Mouse (Mus musculus) right cerebral cortex, postnatal 14 days (tissue): ENCODE data around the gene Rdh16f2.
"Not testable (repeated sequence)": the region's sequence is repeated elsewhere in the genome, so short reads cannot be mapped to it uniquely, and the experiment has no call there.

ENCODE experiments used
- DNase-seq: peaks from one replicate; pipeline ENCODE4 v3.0.0; 2022

The Rdh16f2 gene

DNA sequence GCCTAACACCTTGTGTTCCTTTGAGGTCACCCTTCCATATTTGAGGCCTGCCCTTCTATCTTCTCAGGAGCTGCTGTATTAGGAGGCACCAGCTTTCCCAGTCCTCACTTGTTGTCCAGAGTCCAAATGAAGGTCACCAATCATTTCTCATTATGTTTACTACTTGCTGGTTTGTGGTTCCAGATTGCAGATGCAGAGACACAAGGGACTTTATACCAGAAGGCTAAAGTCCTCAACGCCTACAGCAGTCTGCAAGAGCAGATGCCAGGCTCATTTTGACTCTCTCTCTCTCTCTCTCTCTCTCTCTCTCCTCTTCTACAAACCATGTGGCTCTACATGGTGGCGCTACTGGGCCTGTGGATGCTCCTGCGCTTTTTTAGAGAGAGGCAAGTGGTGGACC lies at the start of gene Rdh16f2:
Gene Rdh16f2, plus strand, starts transcription at position 243 of the 400 bp plus-strand sequence.
- no peak for DNase-seq

- not testable (repeated sequence) for DNase-seq
Measured at GRCm38 (mm10) chr10:127817268-127817910, 48.9 kb upstream of the Rdh16f2 start.

DNA sequence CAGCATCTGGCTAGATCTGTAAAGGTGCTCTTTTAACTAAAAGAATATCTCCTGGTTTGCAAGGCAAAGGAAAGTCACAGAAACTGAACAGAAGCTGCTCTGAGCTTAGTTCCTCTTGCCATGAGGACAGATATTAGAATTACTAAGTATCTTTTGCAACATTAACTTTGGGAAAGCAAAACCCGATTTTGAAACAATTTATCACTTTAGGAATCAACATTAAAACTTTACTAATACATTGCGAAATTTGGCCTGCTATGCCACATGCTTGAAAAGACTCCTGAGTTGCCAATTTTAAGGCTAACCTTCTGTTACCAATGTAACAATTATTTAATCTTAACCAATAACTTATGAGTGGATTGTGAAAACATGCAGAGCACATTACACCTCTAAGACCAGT lies 44.5 kb upstream of the Rdh16f2 start:
- not testable (repeated sequence) for DNase-seq

GRCm38 (mm10) chr10:127825386-127825785 lies 40.9 kb upstream of the Rdh16f2 start:
- peak; percentile 12 for DNase-seq

DNA sequence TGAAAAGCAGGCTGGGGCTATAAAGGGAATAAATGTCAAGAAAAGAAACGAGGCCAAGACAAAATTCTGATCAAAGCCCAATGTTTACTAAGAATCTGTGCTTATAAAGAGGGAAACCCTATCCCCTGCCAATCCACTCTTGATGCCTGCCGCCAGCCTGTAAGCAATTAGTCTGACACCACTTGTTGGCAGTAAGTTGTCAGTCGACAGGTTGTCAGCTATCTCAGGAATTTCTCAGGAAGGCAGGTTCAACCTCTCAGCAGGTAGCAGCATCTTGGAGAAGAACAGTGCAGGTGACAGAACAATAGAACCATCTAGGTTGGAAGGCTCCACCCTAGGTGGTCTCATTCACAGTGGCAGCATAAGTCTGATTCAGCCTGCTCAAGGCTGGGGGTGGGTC lies 37.2 kb upstream of the Rdh16f2 start:
- DNase-seq, result no peak

GRCm38 (mm10) chr10:127834186-127834585 lies 32.1 kb upstream of the Rdh16f2 start:
- not testable (repeated sequence) for DNase-seq

DNA sequence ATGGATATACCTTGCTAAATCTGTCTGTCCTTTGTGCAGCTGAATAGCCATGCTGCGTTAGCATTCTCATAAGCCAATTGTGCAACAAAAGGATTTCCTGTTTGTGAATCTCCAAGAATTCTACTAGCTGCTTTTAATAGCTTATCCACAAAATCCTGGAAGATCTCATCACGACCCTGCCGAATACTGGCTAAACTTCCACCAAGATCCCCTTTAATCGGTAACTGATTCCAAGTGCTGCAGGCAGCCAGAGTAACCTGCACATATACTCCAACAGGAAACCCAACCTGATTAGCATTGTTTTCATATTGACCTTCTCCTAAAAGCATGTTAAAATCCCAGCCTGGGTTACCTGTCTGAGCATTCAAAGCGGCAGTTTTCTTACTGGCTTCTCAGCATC lies 31.0 kb upstream of the Rdh16f2 start:
- no peak for DNase-seq

DNA sequence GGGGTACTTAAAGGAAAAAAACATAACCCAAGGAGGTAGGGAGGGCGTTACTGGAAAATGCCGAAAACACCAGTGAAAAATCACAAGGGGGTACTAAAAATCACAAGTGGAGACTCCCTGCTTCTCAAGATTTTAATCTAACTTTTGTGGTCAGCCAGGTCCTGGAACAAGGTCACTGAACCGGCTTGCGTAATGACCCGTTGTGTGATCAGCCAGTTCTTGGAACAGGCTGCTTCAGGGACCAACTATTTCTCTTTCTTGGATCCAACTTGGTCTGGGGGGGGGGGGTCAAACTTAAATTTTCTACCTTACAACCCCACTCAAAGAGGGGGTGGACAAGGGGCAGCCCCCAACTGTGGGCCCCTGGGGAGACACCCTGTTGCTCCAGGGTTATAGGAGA lies 28.5 kb upstream of the Rdh16f2 start:
- not testable (repeated sequence) for DNase-seq

- DNase-seq, result no peak
Measured at GRCm38 (mm10) chr10:127838539-127838938, 27.7 kb upstream of the Rdh16f2 start.

DNA sequence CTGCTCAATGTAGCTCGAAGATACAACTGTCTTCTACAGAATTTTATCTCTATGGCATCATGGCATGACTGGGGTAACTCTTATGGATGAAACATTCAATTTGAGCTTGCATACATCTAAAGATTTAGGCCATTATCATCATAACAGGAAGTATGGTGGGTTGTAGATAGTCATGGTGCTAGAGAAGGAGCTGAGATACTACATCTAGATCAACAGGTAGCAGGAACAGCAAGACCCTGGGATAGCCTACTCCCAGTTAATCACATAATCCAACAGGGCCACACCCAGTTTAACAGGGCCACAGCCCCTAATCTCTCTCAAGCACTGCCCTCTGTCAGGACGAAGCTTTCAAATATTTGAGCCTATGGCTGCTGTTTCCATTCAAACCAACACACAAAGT lies 25.5 kb upstream of the Rdh16f2 start:
- no peak for DNase-seq

DNA sequence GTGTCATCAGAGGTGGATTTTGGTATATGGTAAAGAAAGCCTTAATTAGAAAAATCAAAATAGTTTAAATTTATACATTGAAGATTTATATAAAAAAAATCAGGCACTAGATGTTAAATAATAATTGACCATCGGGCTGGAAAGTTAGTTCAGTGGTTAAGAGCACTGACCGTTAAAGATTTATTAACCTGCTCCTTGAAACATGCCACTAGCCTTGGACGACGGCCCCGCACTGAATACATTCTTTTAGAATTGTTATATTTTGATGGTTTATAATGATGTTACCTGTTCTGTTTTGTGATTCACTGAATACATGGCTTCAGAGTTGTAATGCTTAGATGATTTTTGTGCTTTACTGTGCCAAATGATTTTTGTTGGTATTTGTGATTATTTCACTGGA lies 20.3 kb upstream of the Rdh16f2 start:
- DNase-seq, result not testable (repeated sequence)

DNA sequence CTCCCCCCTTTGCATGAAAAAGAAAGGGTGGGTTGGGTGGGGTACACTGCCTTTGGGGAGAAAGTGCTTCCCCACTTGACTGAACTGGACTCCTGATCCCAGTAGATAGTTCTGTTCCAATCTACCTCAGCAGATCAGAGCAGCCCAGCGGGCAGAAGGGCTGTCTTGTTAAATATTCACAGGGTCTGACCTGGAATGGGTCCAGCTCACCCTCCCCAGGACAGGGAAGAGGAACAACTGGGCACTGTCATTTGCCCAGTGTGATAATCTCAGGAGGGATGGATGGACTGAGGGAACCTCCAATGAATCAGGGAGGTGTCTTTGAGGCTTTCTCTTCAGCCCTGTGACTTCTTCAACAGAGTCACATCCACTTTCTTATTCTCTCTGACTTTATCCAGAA lies 18.2 kb upstream of the Rdh16f2 start:
- DNase-seq, result no peak

DNA sequence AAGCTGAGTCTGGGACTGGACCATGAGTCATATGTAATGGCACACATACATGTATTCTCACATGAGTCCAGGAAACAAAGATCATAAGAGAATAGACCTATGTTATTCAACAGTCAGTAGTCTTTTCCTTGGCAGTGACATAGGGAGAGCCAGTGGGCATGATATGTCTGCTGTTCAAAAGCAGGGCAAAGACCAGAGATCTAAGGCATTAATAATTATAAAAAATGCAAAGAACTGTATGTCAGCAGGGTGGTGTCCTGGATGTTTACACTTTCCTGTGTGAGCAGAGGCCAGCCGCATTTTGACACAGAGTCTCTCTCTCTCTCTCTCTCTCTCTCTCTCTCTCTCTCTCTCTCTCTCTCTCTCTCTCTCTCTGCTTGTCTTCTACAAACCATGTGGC lies 16.6 kb upstream of the Rdh16f2 start, which contains the start of gene Rdh19:
Gene Rdh19, plus strand, starts transcription at position 301 of the 400 bp plus-strand sequence.
- no peak for DNase-seq

DNA sequence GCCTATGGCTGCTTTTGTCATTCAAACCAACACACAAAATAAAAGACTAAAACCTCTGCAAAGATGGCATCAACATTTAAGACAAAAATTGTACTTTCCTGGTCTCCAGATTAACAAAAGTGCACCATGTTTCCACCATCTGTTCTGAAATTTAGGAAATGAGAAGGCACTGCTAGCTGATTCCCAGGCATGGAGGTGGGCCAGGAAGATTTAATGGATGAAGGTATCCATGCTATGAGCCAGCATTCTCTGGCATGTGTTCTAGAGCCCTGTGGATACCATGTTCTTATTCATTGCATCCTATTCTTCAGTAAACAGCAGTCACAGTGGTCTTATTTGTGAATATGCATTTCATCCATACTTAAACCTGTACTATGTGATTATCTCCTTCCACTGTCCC lies 9.9 kb upstream of the Rdh16f2 start:
- no peak for DNase-seq

DNA sequence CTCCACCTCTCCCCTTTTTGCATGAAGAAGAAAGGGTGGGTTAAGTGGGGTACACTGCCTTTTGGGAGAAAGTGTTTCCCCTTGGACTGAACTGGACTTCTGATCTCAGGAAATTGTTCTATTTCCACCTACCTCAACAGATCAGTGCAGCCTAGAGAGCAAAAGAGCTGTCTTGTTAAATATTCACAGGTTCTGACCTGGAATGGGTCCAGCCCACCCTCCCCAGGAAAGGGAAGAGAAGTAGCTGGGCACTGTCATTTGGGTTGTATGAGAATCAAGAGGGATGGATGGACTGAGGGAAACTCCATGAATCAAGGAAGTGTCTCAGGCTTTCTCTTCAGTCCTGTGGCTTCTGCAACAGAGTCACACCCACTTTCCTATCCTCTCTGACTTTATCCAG lies 1.3 kb upstream of the Rdh16f2 start:
- DNase-seq, result no peak

DNA sequence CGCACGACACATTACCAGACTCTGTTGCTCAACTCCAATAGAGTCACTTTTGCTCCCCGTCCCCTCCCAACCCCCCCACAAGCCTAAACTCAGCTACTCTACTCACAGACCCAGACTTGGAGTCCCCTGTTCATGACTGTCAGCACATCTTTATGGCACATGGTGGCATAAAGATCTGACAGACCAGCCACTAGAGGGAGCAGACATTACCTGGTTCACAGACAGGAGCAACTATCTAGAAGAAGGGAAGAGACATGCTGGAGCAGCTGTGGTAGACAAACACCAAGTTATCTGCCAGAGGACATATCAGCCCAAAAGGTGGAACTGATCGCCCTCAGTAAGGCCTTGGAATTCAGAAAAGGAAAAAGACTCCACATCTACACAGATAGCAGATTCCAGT lies 6.2 kb downstream of the Rdh16f2 start:
- DNase-seq, result no peak

DNA sequence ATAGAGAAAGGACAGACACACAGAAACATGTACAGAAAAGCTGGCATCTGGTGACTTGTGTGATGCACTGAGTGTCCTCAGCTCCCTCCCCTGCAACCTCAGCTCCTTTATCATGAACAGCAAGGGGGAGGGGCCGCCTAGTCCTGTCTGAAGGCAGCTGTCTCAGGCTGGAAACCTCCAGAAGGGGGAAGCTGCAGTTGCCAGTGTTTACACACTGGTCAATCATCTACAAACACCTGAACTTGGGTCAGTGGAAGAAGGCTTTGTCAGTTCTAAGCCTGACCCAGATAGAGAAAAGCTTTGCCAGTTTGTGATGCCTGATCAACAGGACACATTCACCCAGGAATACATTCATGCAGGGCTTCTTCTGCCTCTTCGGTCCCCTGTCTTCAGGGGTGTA lies 11.4 kb downstream of the Rdh16f2 start:
- DNase-seq, result no peak

- DNase-seq, result no peak
Measured at GRCm38 (mm10) chr10:127878262-127879057, 12.2 kb downstream of the Rdh16f2 start.

- DNase-seq, result no peak
Measured at GRCm38 (mm10) chr10:127879155-127879688, 12.9 kb downstream of the Rdh16f2 start.

DNA sequence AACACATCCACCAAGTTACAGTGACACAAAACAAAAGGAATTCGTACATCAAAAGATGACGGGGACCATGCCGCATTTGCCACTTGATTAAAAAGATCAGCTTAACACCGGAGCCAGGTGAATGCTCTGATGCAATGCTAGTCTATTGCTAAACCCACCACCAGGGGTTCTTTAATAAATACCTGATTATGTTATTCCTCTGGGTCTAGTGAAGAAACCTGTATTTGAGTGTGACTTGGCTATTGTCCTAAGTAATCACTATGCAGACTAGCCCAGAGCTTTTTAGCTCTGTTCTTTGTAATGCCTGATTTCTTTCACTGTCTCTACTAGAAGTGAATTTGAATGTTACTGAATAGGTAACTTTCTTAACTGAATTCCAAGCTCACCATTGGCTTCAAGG lies 14.8 kb downstream of the Rdh16f2 start:
- no peak for DNase-seq

GRCm38 (mm10) chr10:127886551-127886950 lies 20.3 kb downstream of the Rdh16f2 start:
- DNase-seq, result no peak

GRCm38 (mm10) chr10:127886971-127887370 lies 20.7 kb downstream of the Rdh16f2 start:
- DNase-seq, result no peak

DNA sequence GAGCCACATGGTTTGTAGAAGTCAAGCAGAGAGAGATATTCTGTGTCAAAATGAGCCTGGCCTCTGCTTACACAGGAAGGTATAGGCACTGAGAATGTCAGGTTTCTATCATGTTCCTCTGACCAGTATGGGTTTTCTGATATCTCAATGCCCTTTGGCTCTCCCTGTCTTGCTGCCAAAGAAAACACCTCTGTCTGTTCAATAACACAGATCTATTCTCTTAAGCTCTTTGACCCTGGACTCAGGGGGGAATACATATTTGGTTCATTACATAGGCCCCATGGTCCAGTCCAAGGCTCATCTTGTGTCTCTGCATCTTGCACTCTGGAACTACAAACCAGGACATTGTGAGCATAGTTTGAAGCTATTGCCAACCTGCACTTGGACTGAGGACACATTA lies 22.3 kb downstream of the Rdh16f2 start, which contains the start of gene Rdh7:
Gene Rdh7, minus strand, starts transcription at position 213 of the 400 bp plus-strand sequence.
- DNase-seq, result no peak

DNA sequence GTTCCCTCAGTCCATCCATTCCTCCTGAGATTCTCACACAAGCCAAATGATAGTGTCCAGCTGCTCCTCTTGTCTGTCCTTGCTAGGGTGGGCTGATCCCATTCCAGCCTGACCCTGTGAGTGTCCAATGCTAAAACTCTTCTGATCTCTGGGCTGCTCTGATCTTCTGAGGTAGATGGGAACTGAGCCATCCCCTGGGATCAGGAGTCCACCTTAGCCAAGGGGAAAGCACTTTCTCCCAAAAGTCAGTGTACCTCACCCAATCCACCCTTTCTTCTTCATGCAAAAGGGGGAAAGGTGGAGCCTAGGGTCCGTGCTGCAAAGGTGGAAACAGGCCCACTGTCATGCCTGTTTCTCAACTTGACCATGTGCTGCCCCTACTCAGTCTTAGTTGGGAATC lies 25.2 kb downstream of the Rdh16f2 start:
- DNase-seq, result no peak
